Mouse (Mus musculus) adrenal gland, adult 2 months (tissue): ENCODE data around the gene Gdpd3. TPM values are rescaled to one million over a fixed set of nuclear protein-coding genes. Genes with fewer than 3 reads are reported as not detected.
"Not testable (repeated sequence)": the region's sequence is repeated elsewhere in the genome, so short reads cannot be mapped to it uniquely, and the experiment has no call there.

Experiments
- DNase-seq: peaks from one replicate; pipeline ENCODE4 v3.0.0; 2021
- polyA plus RNA-seq: library from polyadenylated mRNA; depleted of rRNA; stranded (reverse); fragments of >200 nt; gene quantifications from 2 replicates; pipeline ENCODE4 v1.2.3, GENCODE M21; 2012
- total RNA-seq, 2 experiments: library from RNA; stranded (reverse); gene quantifications; 2 replicates each; pipeline ENCODE4 v1.2.3; 2021

The Gdpd3 gene
- total and polyA plus RNA-seq, 3 experiments, result 2.4 to 10.2 (median 2.4) TPM

DNA sequence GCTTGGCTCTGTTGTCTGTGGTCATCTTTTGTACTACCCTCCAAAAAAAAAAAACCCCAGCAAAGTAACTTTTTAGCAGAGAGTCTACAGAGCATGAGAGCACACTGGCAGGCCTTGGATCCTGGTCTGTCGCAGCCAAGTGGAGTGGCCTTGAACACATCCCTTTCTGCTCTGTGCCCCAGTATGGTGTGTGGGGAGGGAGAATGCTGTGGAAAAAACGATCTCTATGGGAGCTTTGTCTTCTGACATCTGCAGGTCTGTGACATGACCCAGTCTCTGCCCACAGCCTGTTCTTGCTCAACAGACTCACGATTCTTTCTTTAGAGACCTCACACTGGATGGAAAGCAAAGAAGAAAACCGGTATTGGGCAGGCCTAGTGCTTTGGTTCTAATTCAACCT, 5.2 kb upstream of the Gdpd3 start:
- DNase-seq, result peak; percentile 72

DNA sequence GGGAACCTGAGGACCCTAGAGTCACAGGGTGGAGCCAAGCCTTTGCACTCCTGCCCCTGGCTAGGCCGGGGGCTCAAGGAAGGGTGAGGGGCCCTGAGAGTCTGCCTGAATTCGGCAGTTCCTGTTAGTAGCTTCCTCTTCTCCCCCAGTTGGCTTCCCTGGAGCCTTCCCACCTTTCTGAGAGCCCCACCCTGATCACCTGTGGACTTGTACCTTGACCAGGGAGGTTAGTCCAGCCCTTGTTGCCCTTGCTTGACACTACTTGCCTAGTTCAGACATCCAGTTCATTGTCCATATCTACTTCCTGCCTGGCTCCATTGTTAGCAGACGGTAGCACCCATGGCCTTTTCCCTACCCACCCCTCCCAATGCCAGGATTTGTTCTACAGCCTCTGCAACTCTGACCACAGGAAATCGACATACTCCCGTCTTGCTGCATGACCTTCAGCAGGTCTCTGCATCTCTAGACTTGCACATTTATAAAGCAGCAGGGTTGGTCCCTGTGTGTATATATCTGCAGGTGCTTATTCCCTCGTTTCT, 4.5 kb upstream of the Gdpd3 start:
- DNase-seq, result no peak

DNA sequence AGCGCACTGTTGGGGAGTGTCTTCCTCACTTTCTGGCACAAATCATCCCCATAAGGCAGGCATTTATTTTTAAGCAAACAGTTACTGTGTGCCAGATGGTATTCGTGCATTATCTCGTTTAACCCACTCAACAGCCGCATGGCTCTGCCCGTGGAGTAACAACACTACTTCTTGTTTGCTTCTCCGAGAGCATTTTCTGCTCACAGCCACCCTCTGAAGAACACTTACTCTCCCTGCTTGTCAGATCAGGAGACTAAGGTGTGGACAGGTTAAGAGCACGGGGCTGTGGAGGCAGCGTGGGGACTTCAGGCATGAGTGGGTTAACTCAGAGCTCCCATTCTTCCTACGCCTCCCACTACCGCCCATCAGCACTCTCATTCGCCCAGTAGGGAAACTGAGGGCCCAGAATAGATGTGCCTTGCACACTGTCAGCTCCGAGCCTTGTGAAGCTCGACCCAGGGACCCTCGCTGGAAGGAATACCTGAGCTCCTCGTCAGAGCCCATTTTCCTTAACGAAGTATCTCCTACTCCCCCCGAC, 3.6 kb upstream of the Gdpd3 start:
- no peak for DNase-seq

DNA sequence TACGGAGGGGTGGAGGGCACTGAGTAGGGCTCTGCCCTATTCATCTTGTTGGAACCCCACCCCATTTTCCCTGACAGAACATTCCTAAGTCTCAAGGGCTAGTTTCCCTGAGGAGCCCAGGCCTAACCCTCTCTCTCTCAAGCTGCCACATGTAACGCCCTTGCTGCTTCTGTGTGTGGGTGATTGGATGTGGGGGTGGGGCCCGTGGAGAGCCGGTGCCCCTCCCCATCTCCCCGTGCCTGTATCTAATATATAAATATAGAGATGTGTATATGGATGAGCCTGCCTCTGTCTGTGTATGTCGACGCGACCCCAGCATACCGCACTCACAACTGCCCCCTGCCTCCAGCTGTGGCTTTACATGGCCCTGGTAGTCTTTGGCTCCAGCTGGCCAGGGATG, 594 bp upstream of the Gdpd3 start:
- no peak for DNase-seq

DNA sequence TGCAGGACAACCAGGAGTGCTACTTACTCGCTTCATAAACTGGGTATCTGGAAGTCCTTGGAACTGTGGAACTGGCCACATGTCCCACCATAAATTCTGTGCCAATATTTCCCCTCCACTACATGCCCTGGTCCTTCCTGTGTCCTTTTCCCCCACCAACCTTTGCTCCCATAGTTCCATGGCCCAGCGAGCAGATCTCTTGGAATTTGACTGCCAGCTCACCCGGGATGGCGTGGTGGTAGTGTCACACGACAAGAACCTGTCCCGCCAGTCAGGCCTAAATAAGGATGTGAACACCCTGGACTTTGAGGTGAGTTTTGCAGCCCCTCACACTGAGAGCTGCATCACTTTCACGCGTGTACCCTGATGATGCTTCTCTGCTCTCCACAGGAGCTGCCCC, 867 bp downstream of the Gdpd3 start:
- no peak for DNase-seq

DNA sequence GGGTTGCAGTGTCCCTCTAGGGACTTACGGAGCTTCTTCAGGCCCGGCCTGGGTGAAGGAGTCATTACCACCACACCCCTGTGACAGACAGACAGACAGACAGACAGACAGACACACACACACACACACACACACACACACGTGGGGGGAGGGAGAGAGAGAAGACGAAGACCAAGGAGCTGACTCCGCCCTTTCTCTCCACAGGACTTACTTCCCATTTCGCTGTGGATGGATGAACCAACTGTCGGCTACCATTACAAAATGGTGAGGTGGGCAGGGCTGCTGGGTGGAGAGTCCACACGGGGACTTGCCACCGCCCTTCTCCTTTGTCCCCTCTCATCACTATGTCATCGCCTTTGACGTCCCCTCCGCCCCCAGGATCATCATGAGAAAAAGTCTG, 4.7 kb downstream of the Gdpd3 start:
- DNase-seq, result no peak

DNA sequence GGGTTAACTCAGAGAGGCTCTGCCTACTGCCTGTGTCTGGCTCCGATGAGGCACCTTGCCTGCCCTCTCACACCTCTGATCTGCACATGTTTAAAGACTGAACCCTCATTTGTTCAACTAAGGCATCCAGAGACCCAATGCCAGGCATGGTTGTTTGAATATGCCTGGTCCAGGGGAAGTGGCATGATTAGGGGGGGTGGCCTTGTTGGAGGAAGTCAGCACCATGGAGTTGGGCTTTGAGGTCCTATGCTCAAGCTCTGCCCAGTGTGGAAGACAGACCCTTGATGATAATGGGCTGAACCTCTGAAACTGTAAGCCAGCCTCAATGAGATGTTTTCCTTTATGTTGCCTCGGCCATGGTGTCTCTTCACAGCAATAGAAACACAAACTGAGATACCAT, 7.2 kb downstream of the Gdpd3 start:
- no peak for DNase-seq

DNA sequence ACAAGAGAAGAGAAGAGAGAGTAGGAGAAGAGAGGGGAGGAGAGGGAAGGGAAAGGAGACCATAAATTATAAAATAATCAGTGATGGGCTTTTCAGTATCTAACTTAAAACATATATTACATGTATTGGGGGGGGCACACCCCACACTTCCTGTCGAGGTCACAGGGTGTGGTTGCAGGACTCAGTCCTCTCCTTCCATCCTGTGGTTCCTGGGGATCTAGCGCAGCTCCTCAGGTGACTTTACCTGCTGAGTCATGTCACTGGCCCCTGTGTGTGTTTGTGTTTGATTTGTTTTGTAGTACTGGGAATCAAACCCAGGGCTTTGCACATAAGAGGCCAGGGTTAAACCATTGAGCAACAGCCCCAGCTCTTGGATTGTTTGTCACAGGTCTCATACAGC, 8.3 kb downstream of the Gdpd3 start:
- no peak for DNase-seq

DNA sequence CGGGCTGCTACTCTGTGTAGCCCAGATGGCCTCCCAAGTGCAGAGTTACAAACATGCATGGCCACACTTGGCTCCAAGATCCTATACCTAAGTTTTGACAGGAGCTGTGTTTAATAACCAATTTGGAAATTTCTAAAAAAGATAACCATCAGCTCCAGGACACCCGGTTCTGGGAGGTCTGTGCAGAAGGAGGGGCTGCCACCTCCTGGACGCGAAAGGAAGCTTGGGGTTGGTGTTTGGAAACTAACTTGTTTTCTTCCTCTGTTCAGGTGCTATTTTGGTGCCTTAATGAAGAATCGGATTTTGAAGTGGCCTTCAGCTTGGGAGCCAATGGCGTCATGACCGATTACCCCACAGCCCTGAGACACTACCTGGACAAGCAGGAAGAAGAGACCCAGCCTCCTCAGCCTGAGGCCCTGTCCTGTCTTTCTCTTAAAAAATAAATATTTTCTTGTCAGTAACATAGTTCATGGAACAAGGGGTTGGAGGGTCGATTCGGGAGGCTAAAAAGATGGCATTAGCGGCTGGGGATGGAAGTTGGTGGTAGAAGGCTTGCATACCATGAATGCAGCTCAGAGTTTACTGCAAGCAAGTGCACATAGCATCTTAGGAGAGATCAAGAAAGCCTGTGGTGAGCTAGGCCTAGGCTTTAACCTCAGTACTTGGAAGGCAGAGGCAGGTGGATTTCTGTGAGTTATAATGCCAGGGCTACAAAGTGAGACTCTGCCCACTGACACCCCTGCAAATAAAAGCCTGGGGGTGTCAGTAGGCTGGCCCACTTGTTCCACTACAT, 9.2 kb downstream of the Gdpd3 start:
- DNase-seq, result no peak

DNA sequence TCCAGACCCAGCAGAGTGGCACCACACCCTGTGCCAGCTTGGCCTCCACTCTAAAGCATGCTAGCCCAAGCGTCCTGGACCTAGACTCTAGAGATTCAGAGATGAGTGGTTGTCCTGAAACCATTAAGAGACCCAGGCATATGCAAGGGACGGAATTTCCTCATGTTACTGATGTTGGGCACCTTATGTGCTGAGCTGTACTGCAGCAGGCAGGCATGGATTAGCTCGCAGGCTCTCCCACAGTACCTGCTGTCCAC, 9.8 kb downstream of the Gdpd3 start:
- no peak for DNase-seq

DNA sequence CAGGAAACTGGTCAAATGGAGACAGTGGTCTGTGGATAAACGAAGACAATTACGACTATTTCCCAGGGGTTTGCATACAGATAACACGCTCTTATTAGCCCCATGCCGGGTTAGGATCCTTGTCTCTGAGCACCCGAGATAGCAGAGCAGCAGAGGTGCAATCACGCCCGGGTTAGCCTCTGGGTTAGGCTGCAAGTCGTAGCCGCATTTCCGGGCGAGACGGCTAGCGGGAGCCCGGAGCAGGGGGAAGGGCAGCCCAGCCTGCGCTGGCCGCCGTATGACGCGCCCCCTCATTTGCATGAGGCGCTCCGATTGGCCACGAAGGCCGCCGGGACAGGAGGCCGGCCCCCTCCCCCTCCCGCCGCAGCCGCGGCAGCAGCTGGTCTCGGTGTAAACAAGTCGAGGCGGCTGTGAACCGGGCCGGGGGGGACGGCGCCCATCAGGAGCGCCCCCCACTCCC, 10.5 kb downstream of the Gdpd3 start, which contains the start of gene Ypel3:
Gene Ypel3, plus strand, starts transcription at position 358 of the 460 bp plus-strand sequence.
- DNase-seq, result peak; percentile 98

DNA sequence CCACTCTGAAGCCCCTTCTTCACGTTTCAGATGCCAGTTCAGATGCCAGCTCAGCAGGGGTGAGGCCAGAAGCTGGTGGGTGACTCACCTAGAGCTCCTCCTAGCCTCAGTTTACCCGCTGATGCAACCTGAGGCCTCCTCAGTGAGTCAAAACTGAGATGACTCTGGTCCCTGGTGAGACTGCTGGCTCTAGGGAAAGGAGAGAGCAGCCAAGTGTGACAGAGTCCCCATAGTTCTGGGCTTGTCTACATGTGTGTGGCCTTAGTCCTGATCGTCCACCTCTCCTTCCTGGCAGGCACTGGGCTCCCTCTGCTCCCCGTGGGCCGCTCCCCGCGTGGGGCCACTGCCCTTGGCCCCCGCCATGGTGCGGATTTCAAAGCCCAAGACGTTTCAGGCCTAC, 11.3 kb downstream of the Gdpd3 start:
- peak; percentile 54 for DNase-seq

DNA sequence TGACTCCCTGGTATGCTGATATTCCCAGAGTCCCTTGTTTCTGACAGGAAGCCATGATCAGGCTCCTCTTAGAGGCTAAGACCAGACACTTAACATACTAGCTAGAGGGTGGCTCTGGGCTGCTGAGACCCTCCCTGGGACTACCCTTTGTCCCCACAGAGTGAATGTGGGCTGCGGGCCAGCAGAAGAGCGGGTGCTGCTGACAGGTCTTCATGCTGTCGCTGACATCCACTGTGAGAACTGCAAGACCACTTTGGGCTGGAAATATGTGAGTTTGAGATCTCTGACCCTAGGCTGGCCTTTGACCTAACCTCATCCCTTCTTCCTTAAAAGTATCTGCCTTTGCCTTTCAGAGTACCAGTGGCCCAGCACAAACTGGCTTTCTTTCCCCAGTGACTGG, 12.0 kb downstream of the Gdpd3 start:
- DNase-seq, result no peak

DNA sequence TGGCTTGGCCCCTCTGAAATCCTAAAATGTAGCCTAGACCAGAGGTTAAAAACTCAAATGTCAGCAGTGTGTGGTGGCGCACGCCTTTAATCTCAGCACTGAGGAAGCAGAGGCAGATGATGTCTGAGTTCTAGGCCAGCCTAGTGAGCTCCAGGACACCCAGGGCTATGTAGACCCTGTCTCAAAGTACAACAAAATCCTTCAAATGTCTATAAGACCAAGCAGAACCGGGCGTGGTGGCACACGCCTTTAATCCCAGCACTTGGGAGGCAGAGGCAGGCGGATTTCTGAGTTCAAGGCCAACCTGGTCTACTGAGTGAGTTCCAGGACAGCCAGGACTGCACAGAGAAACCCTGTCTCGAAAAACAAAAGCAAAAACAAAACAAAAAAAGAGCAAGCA, 13.0 kb downstream of the Gdpd3 start:
- DNase-seq, result not testable (repeated sequence)

DNA sequence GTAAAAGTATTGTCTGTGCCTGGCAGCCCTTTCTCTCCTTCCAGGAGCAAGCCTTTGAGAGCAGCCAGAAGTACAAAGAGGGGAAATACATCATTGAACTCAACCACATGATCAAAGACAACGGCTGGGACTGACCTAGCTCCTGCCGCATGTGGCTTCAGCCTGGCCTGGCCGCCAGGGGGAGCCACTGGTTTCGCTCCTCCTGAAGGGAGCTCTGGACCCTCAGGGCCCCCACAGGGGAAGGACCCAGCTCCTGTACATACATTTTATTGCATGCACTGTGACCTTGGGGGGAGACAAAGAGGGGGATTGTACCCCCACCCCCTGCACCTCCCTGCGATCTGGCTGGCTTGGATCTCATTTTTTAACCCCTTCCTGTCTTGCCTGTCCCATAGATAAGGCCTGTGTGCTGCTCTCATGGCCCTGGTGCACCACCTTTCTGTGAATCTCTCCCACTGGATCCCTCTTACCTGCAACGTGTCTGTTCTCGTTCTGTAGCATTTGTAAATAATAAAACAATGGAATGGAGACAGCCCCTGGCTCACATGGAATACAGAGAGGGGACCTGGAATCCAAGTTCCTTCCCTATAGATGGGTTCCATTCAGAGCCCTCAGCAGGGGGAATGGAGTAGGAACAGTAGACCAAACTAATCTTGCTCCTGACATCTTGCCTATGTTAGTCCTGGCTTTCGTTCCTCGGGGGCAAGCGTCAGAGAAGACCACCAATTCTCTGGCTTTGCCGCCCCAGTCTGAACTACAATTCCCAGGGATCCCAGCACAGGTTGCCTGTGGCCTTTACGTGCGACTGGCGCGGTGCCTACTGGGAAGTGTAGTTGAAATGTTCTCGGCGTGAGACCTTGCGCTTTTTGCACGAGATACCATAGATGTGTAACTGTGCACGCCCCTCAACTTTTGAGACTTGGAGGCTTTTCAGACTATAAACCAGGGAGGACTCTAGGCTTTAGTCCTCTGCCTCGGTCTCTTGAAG, 14.1 kb downstream of the Gdpd3 start:
- peak; percentile 90 for DNase-seq

DNA sequence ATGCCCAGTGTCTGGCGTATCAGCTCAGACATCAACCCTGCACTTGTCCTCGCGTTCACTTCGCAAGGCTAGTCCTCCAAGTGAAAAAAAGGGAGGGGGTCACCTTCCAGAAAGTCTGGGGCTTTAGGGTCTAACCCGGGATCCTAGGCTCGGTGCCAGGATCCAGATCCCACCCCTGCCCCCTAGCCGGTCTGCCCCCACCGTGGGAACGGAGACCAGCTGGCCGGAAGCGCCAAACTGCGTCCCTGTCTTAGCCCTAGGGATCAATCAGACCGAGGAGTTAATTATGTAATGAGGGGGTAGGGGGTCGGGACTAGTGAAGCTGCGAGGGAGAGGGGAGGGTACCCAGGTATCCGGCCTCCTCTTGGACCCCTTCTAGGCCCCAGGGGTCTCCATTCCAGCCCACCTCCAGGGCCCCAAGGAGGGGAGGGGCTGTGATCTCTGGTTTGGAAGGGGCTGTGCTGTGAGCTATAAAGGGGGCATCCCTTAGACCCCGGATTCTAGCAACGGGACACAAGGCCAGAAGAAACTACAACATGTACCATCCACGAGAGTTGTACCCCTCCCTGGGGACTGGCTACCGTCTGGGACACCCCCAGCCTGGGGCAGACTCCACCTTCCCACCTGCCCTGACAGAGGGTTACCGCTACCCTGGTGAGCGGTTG, 15.0 kb downstream of the Gdpd3 start, which contains the start of gene Tbx6:
Gene Tbx6, plus strand, starts transcription at position 513 of the 665 bp plus-strand sequence.
- DNase-seq, result no peak

DNA sequence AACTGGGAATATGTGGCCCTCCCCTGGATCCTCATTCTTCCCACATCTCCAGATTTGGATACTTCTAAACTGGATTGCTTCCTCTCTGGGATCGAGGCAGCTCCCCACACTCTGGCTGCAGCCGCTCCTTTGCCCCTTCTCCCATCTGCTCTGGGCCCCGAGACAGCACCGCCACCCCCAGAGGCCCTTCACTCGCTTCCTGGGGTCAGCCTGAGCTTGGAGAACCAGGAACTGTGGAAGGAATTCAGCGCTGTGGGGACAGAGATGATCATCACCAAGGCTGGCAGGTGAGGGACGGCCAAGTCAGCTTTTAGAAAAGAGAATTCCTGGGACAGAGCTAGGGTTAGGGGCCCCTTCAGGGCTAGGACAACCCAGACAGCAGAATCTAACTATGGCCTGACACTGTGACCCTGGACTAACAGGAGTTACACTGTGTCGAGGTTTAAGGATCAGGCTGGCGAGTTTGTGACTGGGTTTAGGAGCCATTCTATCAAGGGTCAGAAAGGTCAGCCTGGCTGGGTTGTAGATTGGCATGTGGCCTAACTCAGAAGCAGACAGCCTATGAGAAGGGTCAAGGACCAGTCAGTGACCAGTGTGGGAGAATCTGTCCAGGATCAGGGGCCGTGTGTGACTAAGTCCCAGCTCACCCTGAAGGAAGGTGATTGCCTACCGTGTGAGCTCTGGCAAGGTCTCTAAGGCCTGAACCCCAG, 15.7 kb downstream of the Gdpd3 start:
- peak; percentile 54 for DNase-seq

DNA sequence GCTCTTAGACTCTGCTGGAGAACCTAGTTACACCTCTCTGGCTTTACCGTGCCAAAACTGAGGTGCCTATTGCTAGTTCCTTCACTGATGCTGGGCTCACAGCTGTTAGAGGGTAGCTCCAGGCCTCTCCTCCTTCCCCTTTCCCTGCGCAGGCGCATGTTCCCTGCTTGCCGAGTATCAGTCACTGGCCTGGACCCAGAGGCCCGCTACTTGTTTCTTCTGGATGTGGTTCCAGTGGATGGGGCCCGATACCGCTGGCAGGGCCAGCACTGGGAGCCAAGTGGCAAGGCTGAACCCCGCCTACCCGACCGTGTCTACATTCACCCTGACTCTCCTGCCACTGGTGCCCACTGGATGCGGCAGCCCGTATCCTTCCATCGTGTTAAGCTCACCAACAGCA, 16.6 kb downstream of the Gdpd3 start:
- DNase-seq, result no peak

DNA sequence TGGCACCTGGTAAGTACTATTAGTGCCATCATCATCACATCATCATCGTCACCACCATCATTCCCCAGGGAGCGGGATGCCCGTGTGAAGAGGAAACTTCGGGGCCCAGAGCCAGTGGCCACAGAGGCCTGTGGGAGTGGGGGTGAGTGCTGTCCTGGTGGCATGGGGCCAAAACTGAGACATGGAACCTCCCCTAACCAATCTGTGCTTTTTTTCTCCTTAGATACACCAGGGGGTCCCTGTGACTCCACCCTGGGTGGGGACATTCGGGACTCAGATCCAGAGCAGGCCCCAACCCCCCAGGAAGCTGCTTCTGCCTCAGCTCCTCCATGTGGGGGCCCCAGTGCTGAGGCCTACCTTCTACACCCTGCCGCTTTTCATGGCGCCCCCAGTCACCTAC, 18.3 kb downstream of the Gdpd3 start:
- DNase-seq, result no peak

DNA sequence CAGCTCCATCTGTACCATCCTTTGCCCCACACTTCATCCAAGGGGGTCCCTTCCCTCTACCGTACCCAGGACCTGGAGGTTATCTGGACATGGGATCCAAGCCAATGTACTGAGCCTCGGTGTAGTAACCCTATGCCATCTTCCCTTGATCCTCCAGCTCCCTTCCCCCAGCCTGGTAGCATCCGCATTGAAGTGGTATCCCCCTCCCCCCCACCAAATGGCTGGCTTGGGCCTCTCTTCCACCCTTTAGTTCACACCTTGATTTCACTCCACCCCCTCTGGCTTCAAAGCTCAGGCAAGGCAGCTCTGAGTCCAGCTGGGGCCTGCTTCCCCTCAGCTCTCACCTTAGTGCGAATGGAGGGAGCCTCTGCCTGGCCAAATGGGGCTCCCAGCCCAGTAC, 18.9 kb downstream of the Gdpd3 start:
- DNase-seq, result no peak

DNA sequence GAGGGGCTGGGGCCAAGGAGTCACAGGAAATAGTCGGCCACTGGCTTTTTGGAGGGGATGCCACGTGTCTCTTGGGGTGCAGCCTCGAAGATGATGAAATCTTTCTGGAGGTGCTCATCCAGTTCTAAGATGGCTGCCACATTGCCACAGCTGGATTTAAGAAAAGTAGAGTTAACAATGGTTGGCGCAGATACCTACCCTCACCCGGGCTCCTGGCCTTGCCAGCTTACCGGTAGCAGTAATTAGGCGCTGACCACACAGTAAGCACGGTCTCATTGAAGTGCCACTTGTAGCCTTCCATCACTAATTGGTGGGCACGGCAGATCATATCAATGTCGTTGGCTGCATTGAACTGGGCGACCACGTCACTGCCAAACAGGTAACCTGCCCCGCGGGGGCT, 20.0 kb downstream of the Gdpd3 start:
- DNase-seq, result no peak
